Mouse (Mus musculus): ENCODE data around the gene Tlr6.

Gene Tlr6

GRCm38 (mm10) chr5:64922891-64923381 lies 37.0 kb downstream of the Tlr6 start:
- peak; percentile 12 for DNase-seq

GRCm38 (mm10) chr5:64918616-64919597 lies 41.0 kb downstream of the Tlr6 start:
- no peak for DNase-seq

GRCm38 (mm10) chr5:64917721-64918120 lies 42.2 kb downstream of the Tlr6 start:
- no peak for DNase-seq

GRCm38 (mm10) chr5:64917161-64917560 lies 42.7 kb downstream of the Tlr6 start:
- no peak for DNase-seq

- DNase-seq = no peak
Measured at GRCm38 (mm10) chr5:64908585-64909284, 51.2 kb downstream of the Tlr6 start.

- DNase-seq = no peak
Measured at GRCm38 (mm10) chr5:64907906-64908305, 52.0 kb downstream of the Tlr6 start.

GRCm38 (mm10) chr5:64905516-64906271 lies 54.2 kb downstream of the Tlr6 start:
- DNase-seq = no peak

Data from layer of hippocampus, adult 9-11 months (tissue).